Mouse (Mus musculus): ENCODE measurements at regions not wholly inside any gene's neighbourhood (a gene's known extent, or its start where the extent isn't known, plus 50 kb on each side); places are given as distances from the start of the nearest gene placed in this dataset.

GRCm38 (mm10) chr5:46033008-46033676, 175.7 kb upstream of the Lcorl start:
- Histone ChIP-seq H3K36me3 (ENCODE audit: control insufficient read depth, insufficient read depth, low read length, poor library complexity, severe bottlenecking) (no peaks in the 10 kb centered on the region), H3K27me3 (ENCODE audit: control insufficient read depth, insufficient read depth, low read length, poor library complexity, severe bottlenecking) (no peaks in the 10 kb centered on the region; the same call in 1 of the 2 replicates)
- DNase-seq (ENCODE audit: low read depth, low spot score): no peak

DNA sequence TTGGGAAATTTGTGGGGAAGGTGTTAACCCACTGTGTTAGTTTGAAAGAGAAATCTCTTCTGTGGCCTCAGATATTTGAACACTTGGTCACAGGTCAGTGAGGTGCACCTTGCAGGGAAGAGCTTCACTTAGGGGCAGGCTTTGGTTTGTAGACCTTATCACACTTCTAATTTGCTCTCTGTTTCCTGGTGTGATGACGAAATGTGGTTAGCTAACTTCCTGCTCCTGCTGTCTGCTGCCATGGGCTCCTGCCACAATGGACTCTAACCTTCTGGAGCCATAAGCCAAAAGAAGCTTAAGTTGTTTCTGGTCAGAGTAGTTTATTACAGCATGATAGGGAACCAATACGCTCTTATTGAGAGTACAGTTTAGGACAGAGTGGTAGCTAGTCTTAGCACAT, 174.8 kb upstream of the Lcorl start:
- Histone ChIP-seq H3K36me3 (ENCODE audit: control insufficient read depth, insufficient read depth, low read length, poor library complexity, severe bottlenecking) (no peaks in the 10 kb centered on the region), H3K27me3 (ENCODE audit: control insufficient read depth, insufficient read depth, low read length, poor library complexity, severe bottlenecking) (no peaks in the 10 kb centered on the region; the same call in 1 of the 2 replicates)
- DNase-seq (ENCODE audit: low read depth, low spot score): no peak

DNA sequence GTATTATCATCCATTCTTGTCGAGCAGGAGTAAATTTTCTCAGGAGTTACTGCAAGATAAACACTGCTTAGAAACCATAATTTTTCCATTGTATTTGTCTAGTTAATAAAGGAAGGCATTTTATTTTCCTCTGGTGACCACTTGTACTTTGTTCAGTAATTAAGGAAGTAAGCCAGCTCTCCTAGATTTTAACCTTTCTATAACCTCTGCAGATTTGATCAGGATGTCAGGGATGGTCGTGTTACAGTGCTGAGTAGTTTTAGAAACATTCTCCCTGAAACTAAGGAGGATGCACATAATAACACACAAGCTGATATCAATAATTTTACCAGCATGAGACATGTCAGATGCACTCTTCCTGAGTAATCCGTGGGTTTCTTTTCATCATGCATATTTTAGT, 166.7 kb upstream of the Lcorl start:
- Histone ChIP-seq H3K27me3 (ENCODE audit: control insufficient read depth, insufficient read depth, low read length, poor library complexity, severe bottlenecking) (no peaks in the 10 kb centered on the region), H3K36me3 (ENCODE audit: control insufficient read depth, insufficient read depth, low read length, poor library complexity, severe bottlenecking) (no peaks in the 10 kb centered on the region)
- DNase-seq (ENCODE audit: low read depth, low spot score): no peak

DNA sequence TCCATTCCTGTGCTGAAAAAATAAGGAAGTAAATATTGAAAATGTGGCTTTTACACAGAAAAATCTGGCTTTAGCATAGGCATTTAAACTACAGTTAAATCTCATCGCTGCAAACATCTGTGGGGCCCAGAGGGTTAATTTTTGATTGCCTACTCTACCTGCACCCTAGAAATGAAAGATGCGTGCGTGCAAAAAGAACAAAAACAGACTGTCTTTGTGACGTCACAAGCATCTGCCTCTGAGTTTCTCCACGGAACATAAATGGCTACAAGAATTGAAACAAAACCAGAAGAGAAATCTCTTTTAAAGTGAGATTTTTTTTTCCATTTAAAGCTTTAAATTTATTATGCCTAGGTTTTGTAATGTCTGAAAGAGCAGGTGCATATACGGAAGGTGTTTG, 166.0 kb upstream of the Lcorl start:
- H3K27me3 ChIP-seq (ENCODE audit: control insufficient read depth, insufficient read depth, low read length, poor library complexity, severe bottlenecking): no peaks in the 10 kb centered on the region
- H3K36me3 ChIP-seq (ENCODE audit: control insufficient read depth, insufficient read depth, low read length, poor library complexity, severe bottlenecking): no peaks in the 10 kb centered on the region
- DNase-seq (ENCODE audit: low read depth, low spot score): no peak

- no peak for DNase-seq (ENCODE audit: low read depth, low spot score)
- no peaks in the 10 kb centered on the region for H3K36me3 ChIP-seq (ENCODE audit: control insufficient read depth, insufficient read depth, low read length, poor library complexity, severe bottlenecking)
- H3K27me3 ChIP-seq (ENCODE audit: control insufficient read depth, insufficient read depth, low read length, poor library complexity, severe bottlenecking): no peaks in the 10 kb centered on the region
Measured at GRCm38 (mm10) chr5:46022047-46022422, 164.6 kb upstream of the Lcorl start.

GRCm38 (mm10) chr5:46021398-46022046, 164.1 kb upstream of the Lcorl start:
- no peak for DNase-seq (ENCODE audit: low read depth, low spot score)
- no peaks in the 10 kb centered on the region for H3K36me3 ChIP-seq (ENCODE audit: control insufficient read depth, insufficient read depth, low read length, poor library complexity, severe bottlenecking)
- H3K27me3 ChIP-seq (ENCODE audit: control insufficient read depth, insufficient read depth, low read length, poor library complexity, severe bottlenecking): no peaks in the 10 kb centered on the region

DNA sequence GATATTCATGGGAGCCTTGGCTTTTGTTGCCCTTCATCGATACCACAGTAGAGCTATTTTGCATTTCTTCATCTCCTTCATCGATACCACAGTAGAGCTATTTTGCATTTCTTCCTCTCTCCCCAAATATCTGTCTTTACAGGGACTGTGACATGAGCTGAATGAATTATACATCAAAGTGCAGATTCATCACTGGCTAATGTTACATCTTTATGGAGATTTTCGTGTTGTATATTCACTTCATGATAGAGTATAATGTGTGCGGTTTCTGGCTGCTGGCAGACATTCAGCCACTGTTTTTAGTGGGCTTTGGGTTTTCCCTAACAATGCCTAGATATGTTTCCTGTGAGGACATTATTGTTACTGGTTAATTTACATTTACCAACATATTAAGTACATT, 162.8 kb upstream of the Lcorl start:
- Histone ChIP-seq H3K27me3 (ENCODE audit: control insufficient read depth, insufficient read depth, low read length, poor library complexity, severe bottlenecking) (no peaks in the 10 kb centered on the region), H3K36me3 (ENCODE audit: control insufficient read depth, insufficient read depth, low read length, poor library complexity, severe bottlenecking) (no peaks in the 10 kb centered on the region)
- DNase-seq (ENCODE audit: low read depth, low spot score): no peak

- Histone ChIP-seq H3K27me3 (ENCODE audit: control insufficient read depth, insufficient read depth, low read length, poor library complexity, severe bottlenecking) (no peaks in the 10 kb centered on the region), H3K36me3 (ENCODE audit: control insufficient read depth, insufficient read depth, low read length, poor library complexity, severe bottlenecking) (no peaks in the 10 kb centered on the region)
- no peak for DNase-seq (ENCODE audit: low read depth, low spot score)
Measured at GRCm38 (mm10) chr5:46007446-46007845, 150.0 kb upstream of the Lcorl start.

DNA sequence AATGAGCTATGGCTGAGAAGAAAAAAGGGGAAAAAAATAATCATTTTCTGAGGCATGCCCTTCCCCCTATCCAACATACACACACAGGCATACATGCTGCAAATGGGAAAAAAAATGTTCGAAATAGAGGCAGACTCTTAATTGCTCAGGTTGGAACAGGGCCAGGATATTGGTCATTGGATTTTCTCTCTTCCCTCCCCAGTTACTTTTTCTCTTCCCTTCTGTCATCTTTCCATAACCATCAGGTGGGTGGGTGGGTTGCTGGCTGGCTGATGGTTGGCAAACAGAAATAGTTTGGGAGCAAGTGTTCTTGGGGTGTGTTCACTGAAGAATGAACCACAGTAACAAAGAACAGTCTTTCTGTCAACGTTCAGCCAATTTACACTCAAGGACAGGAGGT, 149.3 kb upstream of the Lcorl start:
- no peaks in the 10 kb centered on the region for H3K36me3 ChIP-seq (ENCODE audit: control insufficient read depth, insufficient read depth, low read length, poor library complexity, severe bottlenecking)
- no peak for DNase-seq (ENCODE audit: low read depth, low spot score)

DNA sequence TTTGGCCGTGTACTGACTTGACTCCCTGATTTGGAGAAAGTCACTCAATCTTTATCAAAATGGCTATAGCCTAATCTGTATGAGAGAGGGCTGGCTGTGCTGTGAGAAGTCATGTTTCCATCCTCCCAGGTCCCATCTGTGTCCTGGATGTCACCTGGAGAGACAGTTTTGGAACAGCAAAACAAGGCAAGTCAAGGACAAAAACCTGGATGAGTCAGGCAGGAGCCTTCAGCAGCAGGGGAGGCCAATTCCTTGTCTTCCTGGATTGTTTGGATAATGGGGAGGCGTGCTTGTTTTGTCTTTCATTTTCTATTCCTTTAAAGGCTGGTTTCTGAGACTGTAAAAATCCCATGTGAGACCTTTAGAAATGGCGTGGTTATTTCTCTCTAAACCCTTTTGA, 148.8 kb upstream of the Lcorl start:
- Histone ChIP-seq H3K27me3 (ENCODE audit: control insufficient read depth, insufficient read depth, low read length, poor library complexity, severe bottlenecking) (no peaks in the 10 kb centered on the region), H3K36me3 (ENCODE audit: control insufficient read depth, insufficient read depth, low read length, poor library complexity, severe bottlenecking) (no peaks in the 10 kb centered on the region)
- DNase-seq (ENCODE audit: low read depth, low spot score): no peak

More for the DNA sequence above, 149.3 kb upstream of the Lcorl start:
- no peaks in the 10 kb centered on the region for H3K27me3 ChIP-seq (ENCODE audit: control insufficient read depth, insufficient read depth, low read length, poor library complexity, severe bottlenecking)

DNA sequence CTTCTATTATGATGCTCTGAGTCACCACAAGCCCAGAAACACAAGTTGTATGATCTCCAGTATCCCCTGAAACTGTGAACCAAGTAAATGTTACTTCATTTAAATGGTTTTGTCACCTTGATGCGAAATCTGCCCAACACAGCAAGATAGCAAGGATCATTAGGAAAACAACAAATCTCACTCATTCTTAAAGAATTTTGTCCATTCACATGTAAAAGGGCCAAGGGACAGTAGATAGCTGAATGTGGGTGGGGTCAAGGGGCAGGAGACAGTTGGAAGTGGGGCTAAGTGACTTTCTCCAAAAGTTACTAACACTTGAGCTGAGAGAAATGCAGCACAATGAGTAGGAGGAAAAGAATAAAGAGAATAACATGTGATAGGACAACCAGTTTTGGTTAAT, 148.2 kb upstream of the Lcorl start:
- H3K27me3 ChIP-seq (ENCODE audit: control insufficient read depth, insufficient read depth, low read length, poor library complexity, severe bottlenecking): no peaks in the 10 kb centered on the region
- no peak for DNase-seq (ENCODE audit: low read depth, low spot score)
- no peaks in the 10 kb centered on the region for H3K36me3 ChIP-seq (ENCODE audit: control insufficient read depth, insufficient read depth, low read length, poor library complexity, severe bottlenecking)

DNA sequence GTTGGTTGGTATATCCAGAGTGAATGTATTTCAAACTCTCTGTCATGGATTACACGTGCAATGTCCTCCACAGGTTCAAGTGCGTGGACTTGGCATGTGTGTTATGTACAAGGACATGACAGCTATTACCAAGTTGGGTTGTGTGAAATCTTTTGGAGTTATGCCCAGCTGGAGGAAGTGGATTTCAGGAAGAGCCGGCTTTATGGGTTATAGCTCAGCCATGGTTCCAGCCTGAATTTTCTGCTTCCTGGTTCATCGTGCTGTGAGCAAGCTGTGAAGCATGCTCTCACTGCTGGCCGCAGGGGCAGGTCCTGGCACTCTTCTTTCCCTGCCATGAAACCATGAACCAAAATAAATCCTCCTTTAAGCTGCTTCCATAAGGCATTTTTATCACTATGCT, 144.6 kb upstream of the Lcorl start:
- DNase-seq (ENCODE audit: low read depth, low spot score): no peak
- H3K27me3 ChIP-seq (ENCODE audit: control insufficient read depth, insufficient read depth, low read length, poor library complexity, severe bottlenecking): no peaks in the 10 kb centered on the region
- H3K36me3 ChIP-seq (ENCODE audit: control insufficient read depth, insufficient read depth, low read length, poor library complexity, severe bottlenecking): no peaks in the 10 kb centered on the region

- no peak for DNase-seq (ENCODE audit: low read depth, low spot score)
- Histone ChIP-seq H3K36me3 (ENCODE audit: control insufficient read depth, insufficient read depth, low read length, poor library complexity, severe bottlenecking) (no peaks in the 10 kb centered on the region), H3K27me3 (ENCODE audit: control insufficient read depth, insufficient read depth, low read length, poor library complexity, severe bottlenecking) (no peaks in the 10 kb centered on the region)
Measured at GRCm38 (mm10) chr5:45957766-45958165, 100.4 kb upstream of the Lcorl start.

DNA sequence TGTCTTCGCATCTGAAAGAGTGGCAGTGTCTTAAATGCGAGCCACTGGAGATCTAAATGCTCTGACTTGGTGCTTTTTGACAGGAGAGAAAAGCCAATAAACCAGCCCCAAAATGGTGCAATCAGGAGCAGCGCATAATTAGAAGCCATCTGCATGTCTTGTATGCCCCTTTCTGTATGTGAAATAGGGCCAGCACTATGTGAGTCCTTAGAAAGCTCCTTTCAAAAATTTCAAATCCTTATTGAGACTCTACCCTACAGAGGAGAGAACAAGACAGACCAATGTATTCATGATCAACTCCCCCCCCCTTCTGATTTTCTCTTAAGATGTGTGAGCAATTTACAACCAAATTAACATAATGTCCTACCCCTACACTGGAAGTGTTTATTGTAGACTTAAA, 86.6 kb upstream of the Lcorl start:
- Histone ChIP-seq H3K36me3 (ENCODE audit: control insufficient read depth, insufficient read depth, low read length, poor library complexity, severe bottlenecking) (no peaks in the 10 kb centered on the region), H3K27me3 (ENCODE audit: control insufficient read depth, insufficient read depth, low read length, poor library complexity, severe bottlenecking) (peaks cover 2% of the 10 kb centered on the region; the same call in 1 of the 2 replicates)
- no peak for DNase-seq (ENCODE audit: low read depth, low spot score)

- no peak for DNase-seq (ENCODE audit: low read depth, low spot score)
- no peaks in the 10 kb centered on the region for H3K36me3 ChIP-seq (ENCODE audit: control insufficient read depth, insufficient read depth, low read length, poor library complexity, severe bottlenecking)
- no peaks in the 10 kb centered on the region for H3K27me3 ChIP-seq (ENCODE audit: control insufficient read depth, insufficient read depth, low read length, poor library complexity, severe bottlenecking)
Measured at GRCm38 (mm10) chr5:45932970-45933369, 75.6 kb upstream of the Lcorl start.

DNA sequence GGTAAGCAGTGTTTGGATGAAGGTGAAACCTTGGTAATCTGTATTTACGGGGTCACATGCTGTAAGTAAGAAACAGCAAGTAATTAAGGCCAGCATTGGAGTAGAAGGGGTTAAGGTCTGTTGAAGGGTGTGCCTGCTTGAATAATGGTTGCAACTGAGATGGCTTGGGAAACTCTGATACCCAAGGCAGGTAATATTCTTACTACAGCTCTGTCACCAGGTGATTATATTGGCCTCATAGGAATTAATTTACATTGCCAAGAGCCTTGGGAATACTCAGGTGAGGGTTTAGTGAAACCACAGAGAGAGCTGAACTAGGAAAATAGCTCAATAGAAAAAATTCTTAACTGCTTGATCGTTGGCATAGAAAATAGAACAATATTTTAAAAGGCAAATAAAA, 73.8 kb upstream of the Lcorl start:
- Histone ChIP-seq H3K27me3 (ENCODE audit: control insufficient read depth, insufficient read depth, low read length, poor library complexity, severe bottlenecking) (no peaks in the 10 kb centered on the region), H3K36me3 (ENCODE audit: control insufficient read depth, insufficient read depth, low read length, poor library complexity, severe bottlenecking) (no peaks in the 10 kb centered on the region)
- no peak for DNase-seq (ENCODE audit: low read depth, low spot score)
